Mouse (Mus musculus) embryonic facial prominence, embryonic 11.5 days (tissue): ENCODE results near the gene Chrnb2. TPM values are rescaled to one million over a fixed set of nuclear protein-coding genes. Genes with fewer than 3 reads are reported as not detected.

Experiments used
- ATAC-seq: fragments of 200-750 bp; cut with Nextera tagmentation; replicated peaks from 2 replicates; pipeline ENCODE4 v1.8.0; 2017; ENCODE audit warnings: low read depth; ENCODE audit not compliant: insufficient number of reproducible peaks, low FRiP score, low TSS enrichment
- DNase-seq: peaks from one replicate; pipeline ENCODE4 v3.0.0-alpha.2; 2015; ENCODE audit warnings: low spot score
- H3K27ac ChIP-seq: fragments of 300-500 bp; sonication (generic); replicated peaks from 2 replicates; pipeline ENCODE4 v1.5.1; 2014; ENCODE audit warnings: mild to moderate bottlenecking, low read depth, low read length, control low read depth
- H3K27me3 ChIP-seq: fragments of 300-500 bp; sonication (generic); 2 replicates; pipeline ENCODE4 v1.6.1; 2014; ENCODE audit warnings: mild to moderate bottlenecking, low read length, moderate library complexity, mixed read lengths; ENCODE audit not compliant: control insufficient read depth, insufficient read depth
- H3K36me3 ChIP-seq: fragments of 300-500 bp; sonication (generic); replicated peaks from 2 replicates; pipeline ENCODE4 v1.6.1; 2014; ENCODE audit warnings: low read depth, mild to moderate bottlenecking, low read length, moderate library complexity, mixed read lengths; ENCODE audit not compliant: control insufficient read depth, insufficient read depth
- H3K4me1 ChIP-seq: fragments of 300-500 bp; sonication (generic); 2 replicates; pipeline ENCODE4 v1.6.1; 2014; ENCODE audit warnings: low read length, mixed read lengths; ENCODE audit not compliant: control insufficient read depth, insufficient read depth
- H3K4me2 ChIP-seq: fragments of 300-500 bp; sonication (generic); 2 replicates; pipeline ENCODE4 v1.6.1; 2014; ENCODE audit warnings: low read depth, mild to moderate bottlenecking, control low read depth, low read length, moderate library complexity
- H3K4me3 ChIP-seq: fragments of 300-500 bp; sonication (generic); 2 replicates; pipeline ENCODE4 v1.5.1; 2014; ENCODE audit warnings: low read depth, low read length, control low read depth
- H3K9ac ChIP-seq: fragments of 300-500 bp; sonication (generic); replicated peaks from 2 replicates; pipeline ENCODE4 v1.6.1; 2014; ENCODE audit warnings: mild to moderate bottlenecking, control low read depth, low read length
- H3K9me3 ChIP-seq: fragments of 300-500 bp; sonication (generic); replicated peaks from 2 replicates; pipeline ENCODE4 v1.6.1; 2016; ENCODE audit warnings: mild to moderate bottlenecking, low read length, inconsistent platforms, mixed read lengths; ENCODE audit not compliant: control insufficient read depth
- WGBS: fragments of 180-500 bp; shearing (Covaris S2); extraction: QIAGEN DNeasy Blood & Tissue Kit; methylation state at CpG from one replicate; pipeline ENCODE4 v1.1.7; 2014; 5-methylcytosine and 5-hydroxymethylcytosine counted together
- polyA plus RNA-seq: library from polyadenylated mRNA; unstranded; fragments of >200 nt; fragmentation: Nextera tagmentation; extraction: Ambion mirVana; gene quantifications from 2 replicates; pipeline ENCODE4 v1.2.1, GENCODE M21; 2014

The Chrnb2 gene
- polyA plus RNA-seq, 1 experiment from 2014 or later = 2.9 TPM

DNA sequence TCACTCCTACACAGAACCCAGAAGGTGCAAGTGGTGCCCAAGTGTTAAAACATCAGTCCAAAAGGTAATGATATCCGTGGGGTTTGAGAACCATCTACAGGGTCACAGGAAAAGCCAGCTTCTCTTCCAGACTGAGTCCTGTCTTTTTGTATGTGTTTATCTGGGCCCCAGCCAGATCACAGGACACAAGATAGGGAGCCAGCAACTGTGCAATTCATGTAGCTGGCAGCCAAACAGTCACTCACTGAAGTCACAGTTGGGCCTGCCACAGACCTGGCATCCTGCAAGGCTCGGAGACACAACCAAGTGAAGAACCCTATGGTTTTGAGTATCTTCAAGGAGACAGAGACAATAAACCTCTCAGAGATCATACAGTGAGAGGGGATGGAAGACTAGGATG is 6.6 kb downstream of the Chrnb2 start:
- Histone ChIP-seq H3K4me3 (no peak overlapping the region), H3K9me3 (no peaks in the 10 kb centered on the region), H3K4me1 (no peaks in the 10 kb centered on the region), H3K4me2 (no peak overlapping the region), H3K9ac (no peak overlapping the region), H3K27ac (no peak overlapping the region), H3K27me3 (no peaks in the 10 kb centered on the region), H3K36me3 (no peaks in the 10 kb centered on the region)
- 80% methylated on average over 2 of the region's 2 CpGs for WGBS
- no peak for ATAC-seq
- DNase-seq = no peak

- no peak overlapping the region for H3K9ac ChIP-seq
- no peaks in the 10 kb centered on the region for H3K4me1 ChIP-seq
- 76% methylated on average over 6 of the region's 6 CpGs for WGBS
- H3K27me3 ChIP-seq = no peaks in the 10 kb centered on the region
- ATAC-seq = no peak
- no peak overlapping the region for H3K27ac ChIP-seq
- H3K4me2 ChIP-seq = no peak overlapping the region
- H3K9me3 ChIP-seq = no peaks in the 10 kb centered on the region
- H3K4me3 ChIP-seq = no peak overlapping the region
- no peak for DNase-seq
- H3K36me3 ChIP-seq = peaks cover 2% of the 10 kb centered on the region; the same call in 1 of the 2 replicates
Measured at GRCm38 (mm10) chr3:89755283-89755682, 9.1 kb downstream of the Chrnb2 start.

GRCm38 (mm10) chr3:89752307-89752706 is 12.1 kb downstream of the Chrnb2 start:
- H3K27me3 ChIP-seq = no peaks in the 10 kb centered on the region
- no peak overlapping the region for H3K9ac ChIP-seq
- DNase-seq = no peak
- peaks cover 6% of the 10 kb centered on the region for H3K36me3 ChIP-seq
- H3K4me1 ChIP-seq = no peaks in the 10 kb centered on the region
- H3K4me2 ChIP-seq = no peak overlapping the region
- H3K9me3 ChIP-seq = no peaks in the 10 kb centered on the region
- 79% methylated on average over 1 of the region's 1 CpGs for WGBS
- no peak overlapping the region for H3K4me3 ChIP-seq
- H3K27ac ChIP-seq = no peak overlapping the region
- ATAC-seq = no peak

GRCm38 (mm10) chr3:89738509-89738908 is 25.9 kb downstream of the Chrnb2 start:
- Histone ChIP-seq H3K36me3 (no peaks in the 10 kb centered on the region; the same call in none of the 2 replicates), H3K9me3 (no peaks in the 10 kb centered on the region), H3K4me3 (no peak overlapping the region), H3K27me3 (no peaks in the 10 kb centered on the region), H3K9ac (no peak overlapping the region), H3K27ac (no peak overlapping the region), H3K4me1 (no peaks in the 10 kb centered on the region), H3K4me2 (no peak overlapping the region)
- DNase-seq (no peak), ATAC-seq (no peak)
- WGBS = 94% methylated on average over 6 of the region's 6 CpGs

GRCm38 (mm10) chr3:89732091-89732490 is 32.3 kb downstream of the Chrnb2 start:
- Histone ChIP-seq H3K4me3 (no peak overlapping the region), H3K9ac (no peak overlapping the region), H3K36me3 (no peaks in the 10 kb centered on the region; the same call in 1 of the 2 replicates), H3K27me3 (no peaks in the 10 kb centered on the region; the same call in 1 of the 2 replicates), H3K4me1 (no peaks in the 10 kb centered on the region), H3K4me2 (no peak overlapping the region), H3K9me3 (no peaks in the 10 kb centered on the region), H3K27ac (no peak overlapping the region)
- DNase-seq (no peak), ATAC-seq (no peak)
- 82% methylated on average over 4 of the region's 4 CpGs for WGBS

DNA sequence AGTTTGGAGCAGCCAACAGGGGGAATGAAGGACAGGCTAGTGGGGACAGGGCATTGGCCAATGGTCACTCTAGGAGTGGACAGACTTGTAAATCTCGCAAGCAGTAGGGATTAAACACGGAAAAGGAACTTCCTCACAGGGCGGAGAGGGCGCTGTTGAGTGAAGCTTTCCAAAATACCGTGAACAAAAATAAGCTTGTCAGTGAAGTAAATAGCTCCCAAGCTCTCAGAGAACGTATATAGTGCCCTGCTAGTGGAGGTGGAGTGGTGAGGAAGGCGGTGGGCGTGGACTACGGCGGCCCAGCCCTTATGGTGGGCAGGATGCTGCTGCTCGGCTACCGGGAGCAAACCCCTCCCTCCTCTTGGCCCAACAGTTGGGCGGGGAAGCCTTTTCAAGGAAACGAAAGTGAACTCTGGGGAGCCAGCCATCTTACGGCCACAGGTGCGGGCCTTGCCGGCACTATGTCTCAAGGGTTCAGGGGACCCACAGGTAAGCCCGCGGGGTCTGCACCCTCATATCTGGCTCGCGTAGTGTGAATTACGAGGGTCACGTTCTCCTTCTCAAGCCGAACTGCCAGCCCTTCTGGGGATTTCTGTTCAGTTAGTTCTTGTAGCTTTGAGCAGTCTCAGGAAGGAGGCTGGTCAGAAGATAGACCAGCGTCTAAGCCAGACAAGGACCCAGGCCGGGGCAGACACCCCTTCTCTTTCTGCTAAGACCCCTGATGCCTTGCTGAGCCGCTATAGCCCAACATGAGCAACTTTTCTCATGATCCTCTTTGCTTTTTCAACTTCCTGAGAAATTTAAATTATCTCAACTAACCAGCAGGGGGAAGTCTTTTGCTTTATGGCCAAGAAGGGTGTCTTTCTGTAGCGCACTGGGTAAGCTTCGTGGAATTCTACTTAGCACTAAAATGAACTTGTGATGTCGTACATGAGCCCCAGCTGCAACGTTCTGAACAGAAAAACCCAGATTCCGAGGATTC is 33.8 kb downstream of the Chrnb2 start:
- Histone ChIP-seq H3K4me3 (peak overlapping the region; percentile 44), H3K9me3 (no peaks in the 10 kb centered on the region), H3K27me3 (no peaks in the 10 kb centered on the region; the same call in 1 of the 2 replicates), H3K4me2 (peak overlapping the region; percentile 77), H3K9ac (peak overlapping the region; percentile 53), H3K4me1 (no peaks in the 10 kb centered on the region), H3K27ac (no peak overlapping the region), H3K36me3 (no peaks in the 10 kb centered on the region)
- DNase-seq (peak; percentile 79), ATAC-seq (peak; percentile 92; the same call in 1 of the 2 replicates)
- WGBS = 4% methylated on average over 32 of the region's 32 CpGs

- H3K27me3 ChIP-seq = no peaks in the 10 kb centered on the region; the same call in 1 of the 2 replicates
- no peak overlapping the region for H3K27ac ChIP-seq
- no peaks in the 10 kb centered on the region for H3K36me3 ChIP-seq
- ATAC-seq (no peak), DNase-seq (no peak)
- no peaks in the 10 kb centered on the region for H3K9me3 ChIP-seq
- no peak overlapping the region for H3K4me2 ChIP-seq
- no peaks in the 10 kb centered on the region for H3K4me1 ChIP-seq
- no peak overlapping the region for H3K9ac ChIP-seq
- no peak overlapping the region for H3K4me3 ChIP-seq
- WGBS = 80% methylated on average over 2 of the region's 2 CpGs
Measured at GRCm38 (mm10) chr3:89728848-89729247, 35.6 kb downstream of the Chrnb2 start.

- Histone ChIP-seq H3K4me1 (no peaks in the 10 kb centered on the region), H3K4me2 (no peak overlapping the region), H3K4me3 (no peak overlapping the region), H3K9ac (no peak overlapping the region), H3K9me3 (no peaks in the 10 kb centered on the region), H3K27me3 (no peaks in the 10 kb centered on the region; the same call in 1 of the 2 replicates), H3K27ac (no peak overlapping the region), H3K36me3 (no peaks in the 10 kb centered on the region)
- no peak for ATAC-seq
- peak; percentile 47 for DNase-seq
- 25% methylated on average over 4 of the region's 4 CpGs for WGBS
Measured at GRCm38 (mm10) chr3:89727028-89727427, 37.4 kb downstream of the Chrnb2 start.
